Mouse (Mus musculus) cerebellum, adult 2 months (tissue): ENCODE results near the gene Agbl1.

Experiments used
- CTCF ChIP-seq: fragments of 200-500 bp; IDR thresholded peaks from 2 replicates; pipeline ENCODE4 v1.5.1; 2011; ENCODE audit warnings: low read depth, mild to moderate bottlenecking, control low read depth, low read length, moderate library complexity, borderline replicate concordance; ENCODE audit not compliant: insufficient read depth
- POLR2A ChIP-seq: fragments of 200-500 bp; IDR thresholded peaks from 2 replicates; pipeline ENCODE4 v1.6.1; 2011; ENCODE audit warnings: low read length, control low read depth, borderline replicate concordance; ENCODE audit not compliant: insufficient read depth

DNA sequence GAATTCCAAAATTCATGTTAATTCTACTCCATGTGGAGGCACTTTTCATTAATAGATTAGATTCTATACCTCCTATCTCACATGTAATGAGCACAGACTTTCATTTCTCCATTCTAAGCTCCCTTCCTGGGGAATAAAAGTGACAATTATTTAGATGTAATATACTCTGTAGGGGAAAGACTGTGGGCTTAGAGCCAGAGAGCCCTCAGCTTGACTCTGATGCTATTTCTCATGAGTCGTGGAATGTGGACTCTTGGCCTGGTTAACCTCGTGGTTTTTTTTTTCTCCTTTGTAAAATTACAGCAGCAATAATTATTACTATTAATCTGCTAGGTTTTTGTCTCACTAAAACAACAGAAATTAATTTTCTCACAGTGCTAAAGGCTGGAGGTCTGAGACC, 96.4 kb downstream of the Agbl1 start:
- TF ChIP-seq CTCF: no peak
- no peak for TF ChIP-seq POLR2A
